Mouse (Mus musculus) limb, embryonic 14.5 days (tissue): ENCODE measurements around the gene Cd2. TPM values are rescaled to one million over a fixed set of nuclear protein-coding genes. Genes with fewer than 3 reads are reported as not detected.

Experiments used
- ATAC-seq: fragments of 200-750 bp; cut with Nextera tagmentation; 2 replicates; pipeline ENCODE4 v1.8.0; 2017; ENCODE audit warnings: low read depth, moderate number of reproducible peaks, moderate TSS enrichment; ENCODE audit not compliant: low FRiP score
- DNase-seq: peaks from one replicate; pipeline ENCODE4 v3.0.0-alpha.2; 2015; ENCODE audit warnings: low spot score
- H3K27ac ChIP-seq: fragments of 300-500 bp; sonication (generic); replicated peaks from 2 replicates; pipeline ENCODE4 v1.5.1; 2014; ENCODE audit warnings: low read depth, mild to moderate bottlenecking, low read length, moderate library complexity, mixed read lengths
- H3K27me3 ChIP-seq: fragments of 300-500 bp; sonication (generic); 2 replicates; pipeline ENCODE4 v1.6.1; 2014; ENCODE audit warnings: low read length, mixed read lengths; ENCODE audit not compliant: control insufficient read depth, insufficient read depth
- H3K36me3 ChIP-seq: fragments of 300-500 bp; sonication (generic); 2 replicates; pipeline ENCODE4 v1.6.1; 2014; ENCODE audit warnings: mild to moderate bottlenecking, low read length, moderate library complexity, mixed read lengths; ENCODE audit not compliant: control insufficient read depth, insufficient read depth
- H3K4me1 ChIP-seq: fragments of 300-500 bp; sonication (generic); 2 replicates; pipeline ENCODE4 v1.6.1; 2014; ENCODE audit warnings: antibody characterized with exemption, low read length, mixed read lengths; ENCODE audit not compliant: control insufficient read depth, insufficient read depth
- H3K4me2 ChIP-seq: fragments of 300-500 bp; sonication (generic); replicated peaks from 2 replicates; pipeline ENCODE4 v1.6.1; 2014; ENCODE audit warnings: low read depth, mild to moderate bottlenecking, low read length, moderate library complexity; ENCODE audit not compliant: severe bottlenecking
- H3K4me3 ChIP-seq: fragments of 300-500 bp; sonication (generic); replicated peaks from 2 replicates; pipeline ENCODE4 v1.5.1; 2014; ENCODE audit warnings: low read length
- H3K9ac ChIP-seq: fragments of 300-500 bp; sonication (generic); 2 replicates; pipeline ENCODE4 v1.6.1; 2014; ENCODE audit warnings: mild to moderate bottlenecking, low read depth, low read length, moderate library complexity; ENCODE audit not compliant: severe bottlenecking
- H3K9me3 ChIP-seq: fragments of 300-500 bp; sonication (generic); 2 replicates; pipeline ENCODE4 v1.6.1; 2016; ENCODE audit warnings: low read length; ENCODE audit not compliant: control insufficient read depth
- POLR2A ChIP-seq: fragments of 200-500 bp; IDR thresholded peaks from 2 replicates; pipeline ENCODE4 v1.8.0; 2012; ENCODE audit warnings: inconsistent platforms, mild to moderate bottlenecking, moderate library complexity, borderline replicate concordance; ENCODE audit not compliant: insufficient read depth, insufficient read length; ENCODE audit errors: extremely low read depth
- WGBS: fragments of 180-500 bp; shearing (Covaris S2); extraction: QIAGEN DNeasy Blood & Tissue Kit; methylation state at CpG from one replicate; pipeline ENCODE4 v1.1.7; 2014; 5-methylcytosine and 5-hydroxymethylcytosine counted together
- polyA plus RNA-seq, 2 experiments: library from polyadenylated mRNA; depleted of rRNA in 1 of 2; stranded (reverse) in 1 of 2; unstranded in 1 of 2; fragments of >200 nt; fragmentation: Nextera tagmentation in 1 of 2; extraction: Ambion mirVana in 1 of 2; gene quantifications; 2 replicates each; pipeline versions ENCODE4 v1.2.1 to v1.2.3; 2012 to 2014

Cd2 gene
- polyA plus RNA-seq, 2 experiments, result not detected

DNA sequence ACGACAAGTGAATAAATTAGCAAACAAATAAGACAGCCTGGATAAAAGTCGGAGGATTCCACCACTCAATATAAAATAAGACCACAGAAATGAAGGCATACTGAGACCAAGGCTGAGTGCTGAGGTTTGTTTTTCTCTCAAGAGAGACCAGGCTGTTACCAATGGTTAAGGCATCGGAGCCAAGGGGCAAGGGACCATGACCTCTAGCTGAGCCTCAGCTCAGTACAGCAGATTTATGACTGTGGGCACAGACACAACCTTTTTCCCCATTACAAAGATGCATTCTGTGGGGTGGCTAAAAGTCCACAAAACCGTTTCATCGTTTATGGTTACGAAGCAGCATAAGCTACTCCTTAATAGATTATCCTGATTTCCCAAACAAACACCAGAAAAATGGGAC, 11.9 kb upstream of the Cd2 start:
- Histone ChIP-seq H3K36me3 (no peaks in the 10 kb centered on the region), H3K27me3 (no peaks in the 10 kb centered on the region), H3K27ac (no peak overlapping the region), H3K9ac (no peak overlapping the region), H3K4me2 (no peak overlapping the region; the same call in 1 of the 2 replicates), H3K4me1 (peaks cover 16% of the 10 kb centered on the region), H3K9me3 (no peaks in the 10 kb centered on the region), H3K4me3 (no peak overlapping the region)
- no peak for TF ChIP-seq POLR2A
- WGBS, result 77% methylated on average over 6 of the region's 6 CpGs
- no peak for ATAC-seq
- DNase-seq, result no peak

DNA sequence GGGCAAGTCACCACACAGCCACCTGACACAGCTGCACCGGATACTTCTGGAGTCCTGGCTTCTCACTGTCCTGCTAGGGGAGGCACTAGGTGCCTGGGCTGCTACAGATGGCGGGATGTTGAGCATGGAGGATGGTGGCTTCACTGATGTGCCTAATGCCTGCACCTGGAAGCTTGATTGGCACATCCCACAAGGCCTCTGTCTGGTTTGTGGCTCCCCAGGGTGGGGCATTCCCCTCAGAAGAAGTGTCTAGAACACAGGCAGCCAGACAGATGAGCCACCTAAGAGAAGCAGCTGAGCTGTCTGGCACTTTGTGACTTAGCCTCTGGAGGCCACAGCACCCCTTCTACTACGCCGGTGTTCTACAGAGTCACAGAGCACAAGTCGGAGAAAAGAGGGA, 9.5 kb upstream of the Cd2 start:
- ATAC-seq, result no peak
- TF ChIP-seq POLR2A, result no peak
- no peaks in the 10 kb centered on the region for H3K9me3 ChIP-seq
- no peak overlapping the region for H3K4me3 ChIP-seq
- H3K36me3 ChIP-seq, result no peaks in the 10 kb centered on the region
- no peaks in the 10 kb centered on the region for H3K27me3 ChIP-seq
- no peak overlapping the region for H3K27ac ChIP-seq
- DNase-seq, result no peak
- 90% methylated on average over 5 of the region's 5 CpGs for WGBS
- H3K4me2 ChIP-seq, result no peak overlapping the region
- H3K4me1 ChIP-seq, result 0 out of 2 replicates have a peak, but pooled peaks cover 12% of the 10 kb centered on the region
- no peak overlapping the region for H3K9ac ChIP-seq

DNA sequence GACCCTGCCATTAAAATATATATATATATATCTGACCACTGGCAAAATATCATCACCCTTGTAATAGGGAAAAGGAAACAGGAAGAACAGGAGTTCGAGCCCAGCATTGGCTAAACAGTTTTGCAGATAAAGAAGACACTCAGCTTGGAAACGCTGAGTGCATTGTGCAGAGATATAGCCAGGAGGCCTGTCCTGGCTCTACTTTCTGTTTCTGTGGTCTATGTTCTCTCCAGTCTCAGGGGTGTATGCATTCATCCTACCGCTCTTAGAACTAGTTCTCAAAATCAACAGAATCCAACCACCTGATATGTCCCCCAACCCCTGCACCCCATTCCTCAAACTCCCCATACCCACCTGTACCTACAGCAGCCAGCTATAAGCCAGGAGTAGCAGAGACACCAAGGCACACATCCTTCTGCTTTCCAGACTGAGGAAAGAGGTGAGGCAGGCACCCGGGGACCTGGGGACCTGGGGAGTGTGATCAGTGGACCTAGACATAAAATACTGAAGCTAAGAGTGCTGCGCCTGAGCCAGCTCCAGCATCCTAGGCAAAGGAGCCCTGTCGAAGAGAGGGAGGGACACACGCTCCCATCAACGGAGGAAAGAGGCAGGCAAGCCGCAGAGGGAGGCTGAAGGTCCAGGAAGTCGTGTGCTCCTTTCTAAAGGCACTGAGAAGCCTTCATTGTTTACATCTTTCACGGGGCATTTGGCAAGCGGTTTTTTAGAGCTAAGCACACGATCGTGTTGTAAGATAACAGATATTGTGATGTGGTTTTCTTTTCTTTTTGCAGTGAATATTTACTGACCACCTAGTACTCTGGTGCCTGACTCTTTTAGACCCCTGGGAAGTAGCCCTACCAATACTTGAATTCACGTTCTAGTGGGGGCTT, 8.4 kb upstream of the Cd2 start:
- 71% methylated on average over 15 of the region's 15 CpGs for WGBS
- Histone ChIP-seq H3K9me3 (no peaks in the 10 kb centered on the region), H3K9ac (no peak overlapping the region), H3K27me3 (no peaks in the 10 kb centered on the region), H3K4me1 (0 out of 2 replicates have a peak, but pooled peaks cover 12% of the 10 kb centered on the region), H3K4me3 (no peak overlapping the region), H3K27ac (no peak overlapping the region), H3K4me2 (no peak overlapping the region), H3K36me3 (no peaks in the 10 kb centered on the region)
- ATAC-seq, result no peak
- TF ChIP-seq POLR2A, result no peak
- DNase-seq, result no peak

DNA sequence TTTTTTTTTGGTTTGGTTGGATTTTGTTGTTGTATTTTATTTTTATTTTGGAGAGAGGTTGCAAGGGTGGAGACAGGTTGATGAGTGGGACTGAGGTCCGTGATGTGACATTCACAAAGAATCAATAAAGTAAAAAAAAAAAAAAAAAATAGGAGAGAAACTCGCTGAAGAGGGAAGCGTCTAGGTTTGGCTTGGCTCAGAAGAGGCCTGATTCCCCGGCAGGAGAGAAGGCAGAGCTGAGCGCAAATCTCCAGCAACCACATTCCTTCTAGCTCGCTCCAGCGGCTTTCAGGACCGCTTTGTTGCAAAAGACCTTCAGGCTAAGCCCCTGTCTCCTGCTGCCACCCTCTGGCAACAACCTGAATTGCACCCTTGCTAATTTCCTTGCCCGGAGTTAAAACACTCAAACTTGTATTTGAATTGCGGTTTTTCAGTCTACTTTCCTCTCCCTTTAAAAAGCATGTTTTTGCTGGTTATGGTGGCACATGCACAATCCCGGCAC, 7.7 kb upstream of the Cd2 start:
- Histone ChIP-seq H3K4me3 (no peak overlapping the region), H3K4me1 (0 out of 2 replicates have a peak, but pooled peaks cover 8% of the 10 kb centered on the region), H3K9me3 (no peaks in the 10 kb centered on the region), H3K27me3 (no peaks in the 10 kb centered on the region), H3K36me3 (no peaks in the 10 kb centered on the region), H3K9ac (no peak overlapping the region), H3K27ac (no peak overlapping the region), H3K4me2 (0 out of 2 replicates have a peak overlapping the region, but pooled peaks have one; percentile 17)
- TF ChIP-seq POLR2A, result no peak
- 6% methylated on average over 11 of the region's 11 CpGs for WGBS
- ATAC-seq, result peak; percentile 74
- DNase-seq, result peak; percentile 94

DNA sequence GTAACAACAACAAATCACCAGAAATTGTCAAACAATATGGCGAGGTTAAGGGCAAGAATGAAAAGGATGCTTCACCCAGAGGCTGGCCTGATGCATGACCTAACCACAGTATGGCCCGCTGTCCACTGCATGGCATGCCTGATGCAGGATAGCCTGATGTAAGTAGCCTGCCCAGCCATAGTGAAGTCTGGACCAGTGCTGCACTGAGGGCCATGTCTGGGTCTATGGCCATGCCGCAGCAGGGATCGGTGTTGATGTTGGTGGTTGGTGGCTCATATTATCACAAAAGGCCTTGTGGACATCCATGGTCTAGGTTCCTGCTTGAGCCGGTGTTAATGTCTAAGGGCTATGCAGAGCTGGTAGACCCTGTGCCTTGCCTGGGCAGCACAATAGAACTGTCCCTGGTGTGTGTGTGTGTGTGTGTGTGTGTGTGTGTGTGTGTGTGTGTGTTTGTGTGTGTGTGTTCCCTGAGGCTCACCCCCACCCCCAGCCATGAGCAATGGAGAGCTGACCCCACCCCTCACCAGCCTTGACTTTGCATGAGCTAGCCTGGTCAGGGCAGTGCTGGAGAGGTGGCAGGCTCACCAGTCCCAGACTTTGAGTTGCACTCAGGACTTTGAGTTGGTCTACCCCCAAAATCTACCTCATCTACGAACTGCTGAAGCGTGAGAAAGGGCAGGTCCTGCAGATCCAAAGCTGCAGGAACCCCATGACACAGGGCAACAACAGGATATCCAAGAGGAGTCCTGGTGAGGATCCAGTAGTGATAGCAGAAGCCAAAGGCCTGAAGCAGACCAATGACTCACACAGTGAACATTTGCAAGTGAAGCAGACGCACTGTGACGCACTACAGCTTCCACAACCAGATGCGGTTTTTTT, 7.0 kb upstream of the Cd2 start:
- H3K9ac ChIP-seq, result no peak overlapping the region
- WGBS, result 81% methylated on average over 10 of the region's 10 CpGs
- no peak overlapping the region for H3K27ac ChIP-seq
- DNase-seq (no peak), ATAC-seq (0 out of 2 replicates have a peak, but pooled peaks have one; percentile 20)
- H3K4me2 ChIP-seq, result no peak overlapping the region
- no peak for TF ChIP-seq POLR2A
- no peak overlapping the region for H3K4me3 ChIP-seq
- no peaks in the 10 kb centered on the region for H3K36me3 ChIP-seq
- H3K9me3 ChIP-seq, result no peaks in the 10 kb centered on the region
- H3K4me1 ChIP-seq, result 0 out of 2 replicates have a peak, but pooled peaks cover 1% of the 10 kb centered on the region
- no peaks in the 10 kb centered on the region for H3K27me3 ChIP-seq
